Mouse (Mus musculus) retina, embryonic 14.5 days (tissue): ENCODE measurements around the gene Icam1.
"Not testable (repeated sequence)": the region's sequence is repeated elsewhere in the genome, so short reads cannot be mapped to it uniquely, and the experiment has no call there.

Experiments used
- DNase-seq: peaks from one replicate; pipeline ENCODE4 v3.0.0-alpha.2; 2015; ENCODE audit warnings: low spot score

The Icam1 gene

DNA sequence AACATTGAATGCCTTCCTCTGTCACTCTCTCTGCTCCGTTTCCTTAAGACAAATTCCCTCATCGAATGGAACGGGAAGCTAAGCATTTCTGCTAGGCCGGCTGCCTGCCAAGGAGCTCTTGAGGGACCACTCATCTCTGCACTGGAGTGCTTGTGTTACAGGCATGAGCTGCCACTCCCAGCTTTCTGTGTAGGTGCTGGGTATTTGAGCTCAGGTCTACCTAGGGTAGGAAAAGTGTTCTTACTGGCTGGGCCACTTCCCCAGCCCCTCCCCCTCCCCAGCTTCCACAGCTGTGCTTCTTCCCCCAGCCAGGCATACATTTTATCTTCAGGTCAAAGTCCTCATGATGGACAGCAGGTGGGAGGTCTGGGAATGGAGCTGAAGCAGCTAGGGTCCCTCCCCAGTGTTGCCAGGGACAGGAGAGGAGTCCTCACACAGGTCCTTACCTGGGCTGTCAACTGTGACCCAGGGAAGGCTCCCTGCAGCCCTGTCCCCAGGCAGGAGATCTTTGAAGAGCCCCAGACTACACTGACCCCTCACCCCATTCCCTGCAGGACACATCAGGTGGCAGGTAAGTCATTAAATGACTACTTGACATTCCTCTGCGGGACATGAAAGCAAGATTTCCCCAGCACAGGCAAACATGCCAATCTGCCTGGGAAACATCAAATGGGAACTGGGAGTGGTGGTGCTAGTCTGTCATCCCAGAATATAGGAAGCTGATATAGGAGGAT lies 22.5 kb upstream of the Icam1 start:
- DNase-seq: no peak

DNA sequence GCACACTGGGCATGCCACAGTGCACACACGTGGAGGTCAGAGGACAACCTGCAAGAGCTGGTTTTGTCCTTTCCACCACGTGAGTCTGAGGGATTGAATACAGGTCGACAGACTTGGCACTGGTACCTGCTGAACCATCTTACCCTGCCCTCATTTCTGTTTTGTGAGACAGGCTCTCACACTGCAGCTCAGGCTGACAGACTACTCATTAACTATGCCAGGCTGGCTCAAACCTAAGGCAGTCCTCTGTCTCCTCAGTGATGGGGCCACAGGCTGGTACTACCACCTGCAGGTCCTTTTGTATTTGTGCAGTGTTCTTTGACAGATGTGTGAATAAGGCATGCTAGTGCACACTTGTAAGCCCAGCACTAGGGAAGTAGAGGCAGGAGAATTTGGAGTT lies 20.7 kb upstream of the Icam1 start:
- no peak for DNase-seq

DNA sequence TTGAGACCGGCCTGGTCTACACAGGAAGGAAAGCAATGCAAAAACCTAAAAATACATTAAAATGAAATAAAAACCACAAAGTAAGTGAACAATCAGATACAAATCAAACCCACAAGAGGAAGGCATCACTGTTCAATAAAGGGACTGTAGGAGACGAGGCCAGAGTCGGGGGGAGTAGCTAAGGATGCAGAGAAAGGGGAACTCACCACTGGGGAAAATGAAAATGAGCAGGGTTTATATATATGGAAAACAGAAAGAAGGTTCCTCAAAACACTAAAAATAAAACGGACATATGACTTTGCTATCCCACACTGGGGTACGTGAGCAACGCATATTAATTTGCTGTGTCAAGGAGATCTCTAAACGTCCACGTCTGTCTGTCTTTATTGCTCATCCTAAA lies 18.7 kb upstream of the Icam1 start:
- no peak for DNase-seq

DNA sequence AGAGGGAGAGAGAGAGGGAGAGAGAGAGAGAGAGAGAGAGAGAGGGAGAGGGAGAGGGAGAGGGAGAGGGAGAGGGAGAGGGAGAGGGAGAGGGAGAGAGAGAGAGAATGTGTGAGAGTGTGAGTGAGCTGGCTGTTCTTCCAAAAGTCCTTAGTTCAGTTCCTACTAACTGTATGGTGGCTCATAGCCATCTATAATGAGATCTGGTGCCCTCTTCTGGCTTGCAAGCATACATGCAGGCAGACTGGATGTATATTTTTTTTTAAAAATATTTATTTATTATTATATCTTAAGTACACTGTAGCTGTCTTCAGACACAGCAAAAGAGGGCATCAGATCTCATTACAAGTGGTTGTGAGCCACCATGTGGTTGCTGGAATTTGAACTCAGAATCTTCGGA lies 17.4 kb upstream of the Icam1 start:
- peak; percentile 50 for DNase-seq

DNA sequence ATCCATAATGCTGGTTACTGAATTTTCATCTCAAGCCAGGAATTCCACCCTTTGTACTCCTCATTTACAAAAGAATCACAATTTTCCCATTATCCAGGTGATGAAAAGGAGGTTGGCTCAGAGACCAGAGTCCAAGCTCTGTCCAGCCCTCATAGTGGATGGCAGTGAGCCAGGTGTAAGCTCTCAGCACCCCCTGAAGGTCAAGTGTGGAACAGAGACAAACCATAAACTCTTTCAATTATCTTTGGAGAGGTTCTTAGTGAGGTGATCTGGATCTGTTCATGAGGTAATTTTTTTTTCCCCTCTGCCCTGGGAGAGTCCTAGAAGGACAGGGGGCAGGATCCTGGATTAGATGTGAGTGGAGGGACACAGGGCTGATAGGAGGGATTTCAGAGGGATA lies 15.0 kb upstream of the Icam1 start:
- peak; percentile 37 for DNase-seq

DNA sequence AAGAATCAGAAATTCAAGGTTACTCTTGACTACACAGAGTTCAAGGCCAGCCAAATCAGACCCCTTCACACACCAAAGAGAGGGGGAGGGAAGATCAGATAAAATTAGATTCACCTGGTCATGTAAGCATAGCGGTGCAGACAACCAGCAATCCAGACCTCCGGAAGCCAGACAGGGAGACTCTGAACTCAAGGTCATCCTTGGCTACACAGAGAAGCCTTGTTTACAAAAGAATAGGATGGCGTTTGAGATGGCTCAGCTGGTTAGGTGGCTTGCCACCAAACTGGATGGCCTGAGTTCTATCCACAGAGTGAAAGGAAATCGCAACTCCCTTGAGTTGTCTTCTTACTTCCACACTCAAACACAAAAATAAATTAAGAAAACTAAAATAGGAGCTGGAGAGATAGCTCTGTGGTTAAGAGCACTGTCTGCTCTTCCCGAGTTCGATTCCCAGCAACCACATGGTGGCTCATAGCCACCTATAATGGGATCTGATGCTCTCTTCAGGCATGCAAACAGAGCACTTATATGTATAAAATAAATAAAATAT lies 14.1 kb upstream of the Icam1 start:
- DNase-seq: no peak

DNA sequence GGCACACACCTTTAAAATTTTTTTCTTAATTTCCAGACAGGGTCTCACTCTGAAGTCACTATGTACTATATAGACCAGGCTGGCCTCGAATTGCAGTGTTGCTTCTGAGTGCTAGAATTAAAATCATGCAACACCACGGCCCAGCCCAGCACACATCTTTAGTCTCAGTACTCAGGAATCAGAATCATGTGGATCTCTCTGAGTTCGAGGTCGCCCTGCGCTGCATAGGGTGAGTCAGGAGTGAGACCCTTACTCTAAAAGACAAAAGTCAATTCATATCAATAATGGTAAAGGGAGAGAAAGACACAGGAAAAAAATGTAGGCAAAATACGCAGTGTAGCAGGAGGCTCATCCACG lies 13.5 kb upstream of the Icam1 start:
- DNase-seq: no peak

DNA sequence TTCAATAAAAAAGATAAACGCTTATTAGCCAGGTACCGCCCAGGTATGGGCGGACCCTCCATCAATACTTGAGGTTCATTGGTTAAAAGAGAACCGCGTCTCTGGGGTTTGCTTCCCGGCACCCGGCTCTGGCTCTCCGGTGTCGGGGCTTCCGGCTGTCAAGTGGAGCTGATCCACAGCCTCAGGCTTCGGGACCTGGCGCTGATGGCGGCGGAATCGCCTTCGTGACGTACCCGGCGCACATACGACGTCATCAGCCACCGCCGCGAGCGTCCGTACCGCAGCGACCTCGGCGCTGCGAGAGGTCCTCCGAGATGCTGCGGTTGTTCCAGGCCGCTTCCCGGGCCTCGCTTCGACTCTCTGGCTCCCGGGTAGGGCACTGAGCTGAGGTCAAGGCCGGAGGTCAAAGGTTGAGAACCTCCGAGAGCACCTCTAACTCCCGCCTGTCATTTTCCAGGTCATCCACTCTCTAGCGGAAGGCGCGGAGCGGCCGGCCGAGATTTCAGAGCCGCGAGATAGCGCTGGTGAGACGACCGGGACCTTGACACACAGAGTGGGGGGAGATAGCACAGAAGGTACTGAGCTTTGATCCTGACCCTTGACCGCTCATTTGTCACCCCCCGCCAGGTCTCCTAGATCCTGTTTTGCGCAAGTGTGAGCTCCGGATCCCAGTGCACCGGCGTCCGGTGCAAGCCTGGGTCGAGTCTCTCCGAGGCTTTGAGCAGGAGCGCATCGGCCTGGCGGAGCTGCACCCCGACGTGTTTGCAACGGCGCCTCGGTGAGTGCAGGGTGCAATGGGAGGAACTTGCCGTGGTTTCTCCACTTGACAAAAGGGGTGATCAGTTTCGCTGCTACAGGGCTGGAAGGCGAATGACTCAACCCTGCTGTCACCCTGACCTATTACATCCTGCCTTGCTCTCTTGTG lies 12.9 kb upstream of the Icam1 start, which contains the start of gene Mrpl4:
Gene Mrpl4, plus strand, starts transcription at position 112 of the 925 bp plus-strand sequence.
- DNase-seq: peak; percentile 87

DNA sequence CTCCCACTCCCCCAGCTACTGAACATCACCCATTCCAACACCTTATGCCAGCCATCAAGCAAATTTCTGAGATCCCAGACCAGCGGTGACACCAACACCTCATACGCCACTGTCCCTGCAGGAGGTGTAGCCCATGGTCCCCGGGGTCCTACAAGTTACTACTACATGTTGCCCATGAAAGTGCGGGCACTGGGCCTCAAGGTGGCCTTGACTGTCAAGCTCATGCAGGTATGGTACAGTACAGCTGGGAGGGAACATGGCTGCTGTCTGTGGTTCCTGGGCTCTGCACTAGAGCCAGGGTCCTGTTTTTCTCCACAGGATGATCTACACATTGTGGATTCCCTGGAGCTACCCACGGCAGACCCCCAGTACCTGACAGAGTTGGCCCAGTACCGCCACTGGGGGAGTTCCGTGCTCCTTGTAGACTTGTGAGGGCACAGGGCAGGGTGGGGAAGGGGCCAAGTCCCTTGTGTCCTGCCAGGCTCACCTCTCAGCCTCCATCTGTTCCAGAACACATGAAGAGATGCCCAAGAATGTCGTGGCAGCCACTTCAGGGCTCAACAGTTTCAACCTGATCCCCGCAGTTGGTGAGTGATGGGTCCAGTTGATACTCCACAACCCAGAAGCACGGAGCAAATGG lies 8.4 kb upstream of the Icam1 start:
- DNase-seq: no peak

DNA sequence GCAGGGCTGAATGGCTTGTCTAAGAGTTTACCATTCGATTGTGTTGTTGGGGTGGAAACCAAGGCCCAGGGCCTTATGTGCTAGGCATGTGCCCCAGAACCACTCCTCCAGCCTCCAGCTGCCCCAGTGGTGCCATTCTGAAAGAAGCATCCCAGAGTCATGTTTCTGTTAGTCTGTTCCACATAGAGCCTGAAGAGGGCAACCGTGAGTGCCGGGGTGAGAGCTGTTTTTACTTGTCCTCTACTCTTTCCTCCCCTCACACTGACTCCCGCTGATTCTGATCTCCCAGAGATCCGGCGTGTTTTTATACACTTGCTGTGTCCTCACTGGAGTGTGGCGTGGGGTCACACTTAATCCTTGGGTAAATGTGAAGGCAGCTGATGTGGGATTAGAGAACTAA lies 7.8 kb upstream of the Icam1 start:
- DNase-seq: no peak

DNA sequence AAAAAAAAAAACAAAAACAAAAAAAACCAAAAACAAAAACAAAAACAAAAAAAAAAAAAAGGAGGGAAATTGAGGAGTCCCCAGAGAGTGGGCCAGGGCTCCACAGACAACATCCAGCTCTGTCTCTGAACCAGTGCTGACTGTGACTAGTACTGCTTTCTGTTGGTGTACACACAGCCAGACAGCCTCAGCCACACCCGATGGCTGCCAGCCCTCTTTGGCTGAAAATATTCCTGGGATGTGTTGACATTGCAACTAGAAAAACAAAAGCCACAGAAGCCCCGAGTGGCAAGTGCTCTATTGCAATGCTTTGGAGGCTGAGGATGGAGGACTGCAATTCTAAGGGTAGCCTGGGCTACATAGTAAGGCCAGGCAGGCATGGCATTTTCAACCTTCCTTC lies 5.4 kb upstream of the Icam1 start:
- DNase-seq: no peak

DNA sequence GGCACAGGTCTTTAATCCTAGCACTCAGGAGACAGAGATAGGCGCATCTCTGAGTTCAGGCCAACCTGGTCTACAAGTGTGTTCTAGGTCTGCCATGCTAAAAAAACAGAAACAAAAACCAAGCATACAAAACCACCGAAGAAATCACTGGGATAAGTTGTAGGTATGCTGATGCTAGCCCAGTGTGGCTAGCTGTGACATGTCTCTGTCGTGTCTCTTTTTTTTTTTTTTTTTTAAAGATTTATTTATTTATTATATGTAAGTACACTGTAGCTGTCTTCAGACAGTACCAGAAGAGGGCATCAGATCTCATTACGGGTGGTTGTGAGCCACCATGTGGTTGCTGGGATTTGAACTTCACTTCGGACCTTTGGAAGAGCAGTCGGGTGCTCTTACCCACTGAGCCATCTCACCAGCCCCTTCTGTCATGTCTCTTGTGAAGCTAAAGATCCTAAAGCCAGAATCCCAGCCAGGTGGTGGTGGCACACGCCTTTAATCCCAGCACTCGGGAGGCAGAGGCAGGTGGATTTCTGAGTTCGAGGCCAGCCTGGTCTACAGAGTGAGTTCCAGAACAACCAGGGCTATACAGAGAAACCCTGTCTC lies 4.7 kb upstream of the Icam1 start:
- not testable (repeated sequence) for DNase-seq

DNA sequence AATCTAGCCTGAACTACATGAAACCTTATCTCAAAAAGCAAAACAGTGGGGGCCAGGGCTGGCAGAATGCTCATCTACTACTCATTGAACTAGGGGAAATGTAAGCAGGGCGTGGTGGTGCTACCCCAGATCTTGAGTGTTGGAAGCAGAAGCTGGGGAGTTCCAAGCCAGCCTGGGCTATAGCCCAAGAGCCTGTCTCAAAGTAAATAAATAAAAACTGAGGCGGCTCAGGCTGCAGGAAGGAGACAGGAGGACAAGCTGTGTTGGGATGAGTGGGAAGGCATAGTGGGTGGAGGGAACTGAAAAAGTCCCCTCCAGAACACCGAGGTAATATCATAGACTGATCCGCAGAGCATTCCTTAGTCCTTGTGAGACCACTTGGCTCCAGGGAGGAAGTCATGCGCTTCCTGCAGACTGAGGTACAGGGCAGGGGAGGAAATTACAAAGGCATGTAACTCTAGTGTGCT lies 3.9 kb upstream of the Icam1 start:
- DNase-seq: no peak

DNA sequence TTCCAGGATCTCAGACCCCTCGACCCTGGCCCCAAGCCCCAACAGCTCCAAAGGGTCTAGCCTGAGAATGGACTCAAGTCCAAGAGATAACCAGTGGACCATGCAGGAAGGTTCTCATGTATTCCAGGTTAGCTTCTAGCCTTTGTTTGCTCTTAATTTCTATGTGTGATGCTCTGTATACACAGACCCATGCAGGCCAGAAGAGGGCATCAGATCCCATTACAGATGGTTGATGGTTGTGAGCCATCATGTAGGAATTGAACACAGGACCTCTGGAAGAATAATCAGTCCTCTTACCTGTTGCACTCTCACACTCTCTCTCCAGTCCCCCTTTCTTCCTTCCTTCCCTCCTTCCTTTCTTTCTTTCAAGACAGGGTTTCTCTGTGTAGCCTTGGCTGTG lies 3.4 kb upstream of the Icam1 start:
- no peak for DNase-seq

DNA sequence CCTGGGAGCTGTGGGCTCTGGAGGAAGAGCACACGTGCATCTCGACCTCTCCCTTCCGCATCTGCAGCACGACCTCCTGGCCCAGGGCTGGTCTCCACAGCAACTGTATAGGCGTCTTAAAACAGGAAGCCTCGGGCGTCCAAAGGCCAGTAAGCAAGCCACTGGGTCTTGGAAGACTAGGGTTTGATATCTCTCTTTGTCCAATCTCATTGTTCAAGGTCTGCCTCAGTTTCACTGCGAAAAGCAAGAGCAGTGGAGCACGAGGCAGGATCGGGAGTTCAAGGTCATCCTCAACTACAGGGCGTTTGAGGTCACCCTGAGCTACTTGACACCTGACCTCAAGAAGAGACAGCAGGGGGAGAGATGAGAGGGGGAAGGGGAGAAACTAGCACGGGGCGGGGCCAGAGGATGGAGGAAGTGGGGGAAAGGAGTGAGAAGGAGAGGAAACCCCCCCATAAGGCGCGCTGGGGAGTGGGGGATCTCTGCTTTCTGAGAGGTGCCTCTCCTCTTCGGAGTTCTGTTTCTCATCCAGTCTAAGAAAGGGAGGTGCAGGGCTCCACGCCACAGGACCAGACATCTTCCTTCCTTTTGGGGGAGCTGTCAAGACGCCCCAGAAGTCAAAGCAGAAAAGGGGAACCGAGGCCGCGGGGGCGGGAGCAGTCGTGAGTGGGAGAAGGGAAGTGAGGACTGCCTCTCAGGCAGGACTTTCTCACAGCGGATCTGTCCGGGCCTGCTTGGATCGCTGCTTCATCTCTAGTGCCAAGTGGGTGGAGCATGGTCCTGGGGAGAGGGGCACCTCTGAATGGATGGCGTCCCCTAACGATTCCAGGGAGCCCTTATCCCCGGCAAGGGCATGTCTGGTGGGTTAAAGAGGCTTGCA lies 854 bp upstream of the Icam1 start:
- no peak for DNase-seq

DNA sequence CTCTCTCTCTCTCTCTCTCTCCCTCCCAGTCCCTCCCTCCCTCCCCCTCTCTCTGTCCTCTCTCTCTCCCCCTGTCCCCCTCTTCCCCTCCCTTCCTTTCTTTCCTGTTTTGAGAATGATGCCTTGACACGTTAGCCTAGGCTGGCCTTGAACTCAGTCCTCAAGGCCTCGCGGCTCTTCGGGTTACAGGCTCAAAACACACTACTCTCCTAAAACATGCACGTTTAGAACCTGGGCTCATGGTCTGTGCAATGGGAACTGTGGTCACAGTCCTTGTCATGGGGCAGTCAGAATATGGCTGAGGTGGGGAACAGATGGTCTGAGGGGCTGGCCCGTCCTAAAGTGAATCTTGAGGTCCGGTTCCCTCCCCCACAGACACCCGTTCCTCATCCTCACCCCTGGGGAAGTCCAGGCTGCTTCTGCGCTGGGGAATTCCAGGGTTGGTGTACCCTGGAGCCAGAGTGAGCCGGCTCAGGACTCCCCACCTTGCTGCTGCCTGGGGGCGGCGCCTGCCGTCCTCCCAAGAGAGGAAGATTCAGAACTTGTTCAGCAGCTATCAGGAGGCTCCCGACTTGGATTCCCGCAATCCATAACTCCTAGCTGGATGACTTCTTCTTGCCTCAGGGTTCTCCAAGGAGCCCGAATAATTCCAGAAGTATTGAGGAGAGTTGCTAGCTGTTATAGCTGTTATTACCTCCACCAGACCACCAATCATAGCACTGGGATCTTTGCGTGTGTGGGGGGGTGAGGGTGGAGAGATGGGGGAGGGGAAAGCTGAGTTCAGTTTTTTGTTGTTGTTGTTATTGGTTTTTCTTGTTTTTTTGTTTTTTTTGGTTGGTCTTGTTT lies 769 bp downstream of the Icam1 start:
- DNase-seq: no peak

DNA sequence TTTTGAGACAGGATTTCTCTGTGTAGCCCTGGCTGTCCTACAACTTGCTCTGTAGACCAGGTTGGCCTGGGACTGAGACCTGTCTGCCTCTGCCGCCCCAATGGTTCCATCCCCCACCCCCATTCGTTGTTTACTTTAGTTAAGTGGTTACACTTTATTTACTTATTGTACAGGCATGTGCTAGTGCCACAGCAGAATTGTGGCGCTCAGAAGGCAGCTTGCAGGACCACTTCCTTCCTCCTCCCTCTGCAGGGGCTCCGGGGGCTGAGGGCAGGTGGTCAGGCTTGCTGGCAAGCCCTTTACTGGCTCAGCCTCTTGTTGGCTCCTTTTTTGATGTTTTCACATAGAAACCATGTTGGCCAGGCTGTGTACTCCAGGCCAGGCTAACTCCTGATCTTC lies 1.4 kb downstream of the Icam1 start:
- DNase-seq: no peak

DNA sequence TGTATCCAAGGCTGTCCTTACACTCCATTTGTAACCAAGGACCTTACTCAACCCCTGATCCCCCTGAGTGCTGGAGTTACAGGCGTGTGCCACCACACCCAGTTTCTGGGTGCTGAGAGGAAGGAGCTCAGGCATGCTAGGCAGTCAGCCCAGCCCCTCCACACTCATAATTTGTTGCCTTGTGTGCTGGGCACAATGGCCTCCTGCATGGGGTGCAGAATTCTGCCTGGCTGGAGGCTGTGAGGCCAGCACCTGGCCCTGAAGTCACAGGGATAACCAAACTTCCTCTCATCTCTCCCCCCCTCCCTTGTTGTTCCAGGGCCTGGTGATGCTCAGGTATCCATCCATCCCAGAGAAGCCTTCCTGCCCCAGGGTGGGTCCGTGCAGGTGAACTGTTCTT lies 2.8 kb downstream of the Icam1 start:
- no peak for DNase-seq

DNA sequence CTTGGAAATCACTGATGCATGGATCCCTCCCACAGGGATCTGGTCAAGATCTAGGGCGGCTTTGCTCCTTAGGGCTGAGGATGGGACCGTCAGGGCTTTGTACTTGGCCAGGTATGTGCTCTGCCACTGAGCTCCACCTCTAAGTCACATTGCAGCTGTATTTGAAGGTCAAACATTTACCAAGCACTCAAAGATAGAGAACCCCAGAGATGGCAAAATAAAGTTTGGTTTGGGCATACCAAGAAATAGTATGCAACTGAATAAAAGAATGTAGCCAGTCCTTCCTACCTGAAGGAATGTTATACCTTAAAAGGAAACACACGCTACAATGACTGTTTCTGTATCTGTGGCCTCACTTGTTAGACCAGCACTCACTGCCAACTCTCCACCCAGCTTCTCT lies 5.6 kb downstream of the Icam1 start:
- no peak for DNase-seq

DNA sequence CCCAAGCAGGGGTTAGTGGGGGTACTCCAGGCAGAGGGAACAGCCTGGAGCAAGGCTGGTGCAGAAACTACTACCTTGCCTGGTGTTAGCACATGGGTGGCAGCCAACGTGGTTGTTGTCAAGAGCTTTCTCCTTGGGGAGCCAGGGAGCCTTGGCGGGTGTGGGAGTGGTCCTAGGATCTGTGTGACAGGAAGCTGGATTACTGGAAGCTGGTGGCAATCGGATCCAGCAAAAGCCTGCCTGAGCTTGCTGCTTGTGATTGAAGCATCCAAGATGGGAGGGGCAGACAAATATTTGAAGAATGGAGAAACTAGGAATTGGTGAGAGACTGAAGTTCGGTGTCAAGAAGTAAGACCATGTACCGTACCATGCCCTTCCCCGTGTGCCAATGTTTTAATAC lies 6.5 kb downstream of the Icam1 start:
- no peak for DNase-seq
